Mouse (Mus musculus) urinary bladder, postnatal 25 days (tissue): ENCODE results near the gene Psmb5.

ENCODE experiments used
- DNase-seq: peaks from one replicate; pipeline ENCODE4 v3.0.0; 2022; ENCODE audit warnings: low spot score

The Psmb5 gene

DNA sequence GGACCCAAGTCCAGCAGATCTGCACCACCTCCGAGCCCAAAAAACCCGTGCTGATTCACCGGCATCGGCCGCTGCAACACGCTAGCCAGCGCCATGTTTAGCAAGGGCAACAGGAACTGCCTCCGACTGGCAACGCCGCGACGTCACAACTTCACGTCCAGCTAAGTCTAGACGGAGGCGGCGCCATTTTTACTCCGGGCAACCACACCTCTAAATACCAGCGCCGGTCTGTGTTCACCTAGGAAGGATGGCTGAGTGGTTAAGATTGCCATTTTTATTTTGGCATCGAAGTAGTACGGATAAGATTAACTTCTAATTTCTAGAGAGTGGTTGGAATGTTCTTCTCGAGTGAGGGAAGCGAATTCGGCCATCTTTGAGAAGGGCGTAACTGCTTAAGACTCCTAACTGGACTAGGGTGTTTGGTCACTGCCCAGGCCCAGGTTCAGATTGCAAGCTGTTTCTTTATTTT lies at the start of gene Psmb5:
Gene Psmb5, minus strand, starts transcription at position 126 of the 469 bp plus-strand sequence.
- peak; percentile 81 for DNase-seq

DNA sequence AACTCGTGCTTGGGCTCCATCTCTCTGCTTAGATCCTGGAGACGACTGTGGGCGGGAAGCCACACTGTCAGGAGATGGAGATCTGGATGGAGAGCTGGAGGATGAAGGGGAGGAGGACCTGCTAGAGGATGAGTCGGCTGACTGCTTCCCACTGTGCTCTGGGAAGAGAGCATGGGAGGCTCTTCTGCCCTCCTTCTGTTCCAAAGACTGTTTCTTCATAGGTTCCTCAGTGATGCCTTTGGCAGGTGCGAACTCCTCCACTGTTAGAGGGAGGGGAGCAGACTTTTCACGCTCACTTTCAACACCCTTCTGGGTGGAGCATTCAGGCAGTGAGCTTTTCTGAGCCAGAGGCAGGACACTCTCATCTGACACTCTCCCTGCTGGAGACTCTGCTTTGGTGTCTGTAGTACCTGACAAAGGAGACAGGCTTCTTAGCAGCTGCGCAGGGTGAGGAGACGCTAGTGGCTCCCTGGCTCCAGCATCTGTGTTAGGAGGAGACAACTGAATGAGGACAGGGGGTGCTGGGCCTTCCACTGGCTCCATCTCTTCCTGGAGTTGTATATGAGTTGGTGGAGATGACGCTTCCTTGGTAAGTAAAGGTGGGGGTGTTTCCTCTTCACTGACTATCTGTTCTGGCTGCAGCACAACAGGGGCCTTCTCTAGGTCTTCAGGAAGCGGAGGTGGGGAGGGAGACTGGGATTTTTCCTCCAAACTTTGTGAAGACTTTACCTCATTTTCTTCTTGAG lies 46.8 kb upstream of the Psmb5 start:
- no peak for DNase-seq

DNA sequence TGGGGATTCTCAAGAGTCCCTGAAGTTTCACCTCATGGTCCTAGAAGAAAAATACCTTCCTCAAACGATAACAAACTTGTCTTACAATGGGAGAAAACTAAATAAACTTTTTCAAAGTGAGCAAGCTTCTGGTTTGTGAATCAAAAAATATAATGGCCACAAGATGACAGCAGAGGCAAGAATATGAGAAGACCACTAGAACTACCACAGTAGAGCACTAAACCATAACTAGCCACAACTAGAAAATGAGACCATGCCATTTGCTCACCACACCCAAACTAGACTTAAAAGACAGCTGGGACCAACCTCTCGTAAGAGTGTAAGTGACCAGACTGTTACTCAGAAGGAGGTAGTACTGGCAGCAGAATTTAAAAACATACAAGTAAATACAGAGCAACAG lies 42.2 kb upstream of the Psmb5 start:
- no peak for DNase-seq

DNA sequence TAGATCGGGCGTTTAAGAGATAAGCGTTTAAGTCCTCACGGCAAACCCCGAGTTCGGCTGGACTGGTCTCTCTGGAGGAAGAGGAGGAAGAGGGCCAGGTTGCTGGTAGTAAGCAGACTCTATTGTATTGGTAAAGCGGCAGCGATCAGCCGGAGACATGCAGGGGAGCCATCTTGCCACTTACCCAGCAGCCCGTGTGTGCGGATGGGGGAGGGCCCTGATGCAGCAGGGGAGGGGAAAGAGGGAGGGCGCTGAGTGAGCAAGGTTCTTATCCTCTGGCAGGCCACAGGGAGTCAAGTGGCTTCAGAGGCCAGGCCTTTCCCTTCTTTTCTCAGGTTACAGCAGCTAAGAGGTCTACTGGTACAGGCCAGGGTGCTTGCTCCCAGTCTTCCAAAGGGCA lies 35.7 kb upstream of the Psmb5 start:
- DNase-seq, result peak; percentile 76

DNA sequence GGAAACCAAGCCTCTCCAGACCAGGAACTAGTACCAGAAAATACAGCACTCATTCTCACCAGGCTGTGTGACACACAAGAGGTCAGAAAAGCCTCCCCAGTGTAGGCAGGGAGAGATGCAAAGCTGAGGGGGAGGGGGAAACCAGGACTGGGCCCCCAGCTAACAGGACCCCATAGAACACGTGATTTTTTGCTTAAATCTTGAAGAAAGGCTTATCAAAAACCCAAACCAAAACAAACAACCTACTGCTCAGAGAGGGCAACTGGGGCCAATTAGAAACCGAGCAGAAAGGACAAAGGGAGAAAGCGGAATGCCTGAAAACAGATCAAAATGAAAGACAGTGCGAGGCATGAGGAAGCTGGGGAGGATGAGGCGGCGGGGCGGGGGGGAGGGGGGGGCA lies 35.0 kb upstream of the Psmb5 start:
- no peak for DNase-seq

DNA sequence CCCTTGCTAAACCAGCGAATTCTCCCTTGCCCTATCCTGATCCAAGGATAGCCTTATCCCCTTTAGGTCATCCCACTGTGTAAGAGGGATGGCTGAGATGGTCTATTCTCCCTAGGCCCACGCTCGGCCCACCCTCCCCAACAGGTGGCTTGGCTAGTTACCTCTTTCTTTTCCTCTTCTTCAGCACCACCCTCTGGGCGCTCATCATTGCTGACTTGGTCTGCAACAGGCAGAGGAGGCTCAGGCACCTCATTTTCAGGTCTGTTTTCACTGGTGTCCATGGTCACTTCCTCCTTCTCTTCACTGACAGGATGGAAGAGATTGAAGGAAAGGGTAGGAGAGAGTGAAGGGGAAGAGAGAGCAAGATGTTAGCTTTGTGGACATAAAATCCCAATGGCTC lies 33.7 kb upstream of the Psmb5 start:
- DNase-seq, result no peak

DNA sequence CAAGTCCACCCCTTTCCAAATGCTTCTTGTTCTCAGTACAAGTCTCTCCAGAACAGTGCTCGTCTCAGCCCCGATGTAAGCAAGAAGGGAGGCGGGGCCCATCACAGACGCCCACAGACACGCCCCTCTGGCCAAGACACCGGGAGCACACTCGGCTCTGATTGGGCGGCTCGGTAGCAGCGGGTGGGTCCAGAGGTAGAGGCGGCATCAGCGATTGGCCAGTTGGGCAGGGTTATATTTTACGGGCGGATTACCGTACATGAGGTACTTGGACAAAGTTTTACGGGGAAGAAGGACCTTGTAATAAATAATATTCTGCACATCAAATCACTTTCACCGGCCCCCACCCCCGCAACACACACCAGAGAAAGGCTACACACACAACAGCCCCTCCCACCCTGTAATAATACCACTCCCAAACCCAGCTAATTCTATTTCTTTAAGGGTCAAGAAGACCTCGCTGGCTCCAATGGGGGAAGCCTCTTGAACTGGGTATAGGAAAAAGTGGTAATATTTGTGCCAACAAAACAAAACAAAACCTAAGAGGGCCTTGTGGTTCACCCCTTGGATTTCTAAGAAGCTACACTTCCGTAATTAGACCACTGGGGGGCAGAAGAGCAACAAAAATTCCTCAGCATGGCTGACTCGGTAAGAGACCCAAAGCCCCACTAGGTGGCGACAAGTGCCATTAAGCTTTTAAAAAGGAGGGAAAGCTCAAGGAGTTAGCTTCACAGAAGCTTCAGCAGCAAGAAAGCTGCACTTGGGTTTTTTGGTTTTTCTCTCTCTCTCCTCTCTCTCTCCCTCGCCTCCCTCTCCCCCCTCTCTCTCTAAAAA lies 33.0 kb upstream of the Psmb5 start:
- peak; percentile 80 for DNase-seq

DNA sequence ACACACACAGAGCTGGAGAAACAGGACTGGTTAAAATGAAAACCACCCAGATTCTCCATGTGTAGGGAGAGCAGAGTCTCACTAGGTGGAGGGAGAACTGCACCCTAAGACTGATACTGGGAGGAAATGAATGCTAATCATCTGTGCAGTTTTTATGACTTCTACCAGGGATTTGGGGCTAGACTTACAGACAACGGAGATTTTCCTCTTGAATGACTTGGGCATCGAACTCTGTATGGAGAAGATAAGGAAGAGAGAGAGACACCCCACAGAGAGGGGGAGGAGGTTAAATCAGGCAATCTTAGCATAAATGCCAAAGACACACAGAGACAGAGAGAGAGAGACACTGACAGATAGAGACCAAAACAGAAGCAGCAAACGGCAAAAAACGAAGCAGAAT lies 30.1 kb upstream of the Psmb5 start:
- DNase-seq, result no peak

DNA sequence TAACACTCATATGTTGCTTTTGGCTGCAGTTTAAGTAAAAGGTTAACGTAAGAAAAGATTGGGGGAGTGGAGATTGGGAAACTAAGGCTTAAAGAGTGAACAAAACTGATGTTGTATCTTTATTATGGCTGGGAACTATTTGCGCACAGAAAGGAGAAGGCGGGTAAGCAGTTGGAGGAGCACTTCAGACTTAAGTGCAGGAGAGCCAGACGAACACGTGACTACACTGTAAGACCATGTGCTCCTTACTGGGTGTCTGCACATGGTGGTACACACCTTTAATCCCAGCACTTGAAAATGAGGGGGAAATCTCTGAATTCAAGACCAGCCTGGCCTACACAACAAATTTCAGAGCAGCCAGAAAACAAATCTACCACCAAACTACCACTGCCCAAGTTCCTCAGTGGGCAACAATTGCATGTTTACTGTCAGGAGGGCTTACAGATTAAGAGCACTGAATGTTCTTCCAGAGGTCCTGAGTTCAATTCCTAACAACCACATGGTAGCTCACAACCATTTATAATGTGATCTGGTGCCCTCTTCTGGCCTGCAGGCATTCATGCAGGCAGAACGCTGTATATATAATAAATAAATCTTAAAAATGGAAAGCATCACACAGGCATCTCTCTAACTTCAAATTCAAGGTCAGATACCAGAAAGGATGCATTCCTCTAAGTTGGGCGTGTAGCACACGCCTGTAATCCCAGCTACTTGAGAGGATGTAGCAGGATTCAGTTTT lies 29.2 kb upstream of the Psmb5 start:
- no peak for DNase-seq

DNA sequence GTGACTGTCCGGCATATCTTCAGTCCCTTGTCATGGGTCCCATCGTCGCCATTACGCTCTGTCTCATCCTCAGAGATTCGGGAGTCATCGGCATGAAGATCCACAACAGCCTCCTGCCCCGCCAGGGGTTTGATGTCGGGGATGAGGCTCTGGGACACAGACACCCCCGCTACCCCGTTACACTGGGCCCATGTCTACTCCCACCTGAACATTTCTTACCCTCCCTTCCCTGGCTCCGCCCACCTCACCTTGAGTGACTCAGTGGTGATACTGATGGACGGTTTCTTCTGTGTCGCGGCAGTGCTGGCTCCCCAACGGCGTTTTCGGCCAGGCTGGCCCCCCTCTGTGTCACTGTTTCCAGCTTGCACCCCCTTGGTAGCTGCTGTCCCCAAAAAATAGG lies 28.6 kb upstream of the Psmb5 start:
- DNase-seq, result no peak

DNA sequence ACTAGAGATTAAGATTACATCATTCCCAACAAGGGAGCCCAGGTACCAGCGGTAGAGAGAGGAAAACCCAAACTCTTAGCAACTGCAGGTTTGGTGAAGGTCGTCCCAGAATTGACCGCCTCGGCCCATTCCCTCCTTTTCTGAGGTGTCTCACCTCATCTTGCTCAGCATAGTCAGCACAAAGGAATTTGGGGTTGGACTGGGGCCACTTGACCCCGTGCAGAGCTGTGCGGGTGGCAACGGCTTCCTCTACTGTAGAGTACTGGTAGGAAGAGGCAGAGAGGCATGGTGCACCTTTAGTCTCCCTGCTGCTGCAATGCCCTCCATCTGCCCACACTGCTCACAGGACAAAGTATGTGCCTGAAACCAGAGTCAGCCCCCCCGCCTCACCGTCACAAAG lies 26.5 kb upstream of the Psmb5 start:
- DNase-seq, result no peak

DNA sequence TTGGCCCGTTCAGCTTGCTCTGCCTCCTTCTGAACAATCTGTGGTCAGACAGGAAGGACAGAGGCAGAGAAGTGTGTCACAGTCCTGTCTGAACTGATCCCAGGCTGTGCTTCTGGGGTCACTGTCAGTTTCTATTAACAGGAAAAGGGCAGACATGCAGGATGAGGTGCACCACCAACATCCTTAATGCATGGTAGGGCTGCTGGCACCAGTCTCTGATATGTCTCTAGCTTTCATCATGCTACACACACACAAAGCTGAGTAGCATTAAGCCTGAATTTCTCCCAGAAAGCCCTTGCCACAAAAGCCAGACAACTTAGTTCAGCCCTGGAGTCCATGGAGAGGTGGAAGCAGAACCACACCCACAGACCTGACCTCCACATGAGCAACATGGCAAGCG lies 25.2 kb upstream of the Psmb5 start:
- DNase-seq, result no peak

DNA sequence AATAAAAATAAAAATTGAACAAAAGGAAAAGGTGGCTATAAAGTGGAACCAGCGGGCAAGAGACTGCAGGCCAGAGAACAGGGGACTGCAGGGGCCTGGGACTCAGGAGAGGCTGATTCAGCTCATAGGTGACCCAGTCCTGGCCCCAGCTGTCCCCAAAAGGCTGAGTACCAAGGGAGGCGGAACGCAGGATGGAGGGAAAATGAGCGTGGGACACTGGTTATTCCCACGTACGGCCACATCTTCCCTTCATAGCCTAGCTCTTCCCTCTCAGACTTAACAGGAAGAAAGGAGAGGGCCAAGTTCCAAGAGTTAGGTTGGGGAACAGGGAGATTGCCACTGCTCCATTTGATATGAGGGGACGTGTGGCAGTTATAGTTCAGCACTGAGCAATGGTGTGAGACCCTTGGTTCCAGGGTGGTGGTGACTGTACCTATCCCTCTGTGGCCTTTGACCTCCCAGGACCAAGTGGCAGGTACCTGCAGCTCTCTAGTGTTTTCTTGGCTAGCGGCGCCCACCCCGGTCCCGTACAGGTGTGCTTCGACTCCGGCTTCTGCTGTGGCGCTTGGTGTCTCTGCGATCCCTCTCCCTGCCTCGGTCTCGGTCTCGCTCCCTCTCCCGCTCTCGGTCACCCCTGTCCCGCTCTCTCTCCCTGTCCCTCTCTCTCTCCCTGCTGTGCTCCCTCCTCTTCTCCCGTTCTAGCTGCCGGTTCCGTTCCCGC lies 24.6 kb upstream of the Psmb5 start:
- DNase-seq, result no peak

DNA sequence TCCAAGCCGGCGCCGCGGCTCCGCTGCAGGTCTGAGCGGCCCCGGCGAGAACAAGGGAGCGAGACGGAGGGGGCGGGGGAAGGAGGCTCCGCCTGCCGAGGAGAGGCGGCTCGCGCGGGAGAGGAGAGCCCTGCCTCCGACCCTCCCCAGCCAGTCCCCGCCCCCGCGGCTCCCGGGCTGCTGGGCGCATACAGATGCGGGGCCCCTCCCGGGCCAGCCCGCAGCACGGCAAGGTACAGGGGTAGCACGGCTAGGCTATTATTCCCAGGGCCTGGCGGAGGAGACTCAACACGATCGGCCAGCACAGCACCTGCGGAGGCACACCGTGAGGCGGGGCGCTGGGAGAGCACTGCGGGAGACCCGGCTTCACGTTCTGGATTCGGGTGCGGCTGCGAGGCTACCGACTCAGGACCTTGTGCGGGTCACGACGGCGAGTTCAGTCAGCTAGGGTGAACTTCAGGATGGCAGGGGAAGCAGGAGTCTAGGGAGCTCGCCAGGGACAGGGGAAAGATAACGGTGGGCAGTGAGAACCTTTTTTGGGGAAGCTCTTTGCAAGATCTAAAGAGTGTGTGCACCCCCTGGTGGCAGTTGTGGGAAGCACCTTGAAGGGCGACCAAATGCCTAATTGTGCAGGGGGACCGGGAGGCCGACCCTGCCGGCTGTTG lies 23.6 kb upstream of the Psmb5 start, which contains the start of gene Cdh24:
Gene Cdh24, minus strand, starts transcription at position 60 of the 665 bp plus-strand sequence.
- DNase-seq, result peak; percentile 84

DNA sequence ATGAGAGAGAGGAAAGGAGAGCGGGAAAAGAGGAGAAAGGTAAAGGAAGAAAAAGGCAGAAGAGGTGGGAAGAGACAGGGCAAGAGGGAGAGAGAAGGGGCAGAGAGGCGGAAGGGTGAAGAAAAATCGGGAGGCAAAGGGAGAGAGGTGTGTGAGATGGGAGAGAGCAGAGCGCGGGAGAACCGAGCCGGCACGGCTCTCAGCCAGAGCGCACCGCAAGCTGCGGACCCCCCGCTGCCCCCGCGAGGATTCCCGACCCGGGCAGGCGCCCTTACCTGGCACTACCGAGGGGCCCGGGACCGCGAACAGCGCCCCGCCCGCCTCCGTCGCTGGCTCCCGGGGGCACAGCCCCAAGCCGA lies 23.1 kb upstream of the Psmb5 start, which contains the start of gene Gm17606:
Gene Gm17606, plus strand, starts transcription at position 7 of the 359 bp plus-strand sequence.
- DNase-seq, result no peak

DNA sequence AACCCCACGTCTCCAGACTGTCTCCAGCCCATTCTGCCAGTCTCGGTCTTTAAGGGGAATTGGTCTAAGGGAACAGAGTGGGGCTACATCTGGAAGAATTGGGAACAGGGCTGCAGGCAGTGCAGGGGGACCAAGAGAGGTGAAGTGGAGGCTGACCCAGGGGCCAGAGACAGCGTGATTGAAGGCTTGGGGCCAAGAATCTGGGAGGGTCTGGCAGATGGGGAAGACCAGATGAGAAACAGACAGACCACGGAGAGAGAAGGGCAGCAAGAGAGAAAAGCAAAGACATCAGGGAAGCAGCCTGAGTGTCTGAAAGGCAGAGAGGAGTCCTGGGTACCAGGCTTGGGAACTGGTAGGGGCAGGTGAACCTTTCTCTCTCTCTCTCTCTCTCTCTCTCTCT lies 22.3 kb upstream of the Psmb5 start:
- DNase-seq, result no peak

DNA sequence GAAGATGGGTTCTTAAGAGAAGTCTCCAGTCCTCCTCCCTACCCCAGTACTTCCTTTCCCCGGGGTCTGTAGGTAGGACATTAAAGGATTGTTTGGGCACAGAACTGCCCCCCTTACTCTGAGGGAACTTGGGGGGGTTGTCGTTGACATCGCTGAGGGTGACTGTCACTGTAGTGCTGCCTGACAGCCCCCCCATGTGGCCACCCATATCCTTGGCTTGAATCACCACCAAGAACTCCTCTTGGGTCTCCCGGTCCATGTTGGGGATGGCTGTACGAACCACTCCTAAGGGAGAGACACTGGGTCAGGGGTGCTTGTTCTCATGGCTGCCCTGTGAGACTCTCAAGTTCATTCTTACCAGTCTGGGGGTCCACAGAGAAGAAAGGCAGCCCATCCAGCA lies 20.4 kb upstream of the Psmb5 start:
- DNase-seq, result no peak

DNA sequence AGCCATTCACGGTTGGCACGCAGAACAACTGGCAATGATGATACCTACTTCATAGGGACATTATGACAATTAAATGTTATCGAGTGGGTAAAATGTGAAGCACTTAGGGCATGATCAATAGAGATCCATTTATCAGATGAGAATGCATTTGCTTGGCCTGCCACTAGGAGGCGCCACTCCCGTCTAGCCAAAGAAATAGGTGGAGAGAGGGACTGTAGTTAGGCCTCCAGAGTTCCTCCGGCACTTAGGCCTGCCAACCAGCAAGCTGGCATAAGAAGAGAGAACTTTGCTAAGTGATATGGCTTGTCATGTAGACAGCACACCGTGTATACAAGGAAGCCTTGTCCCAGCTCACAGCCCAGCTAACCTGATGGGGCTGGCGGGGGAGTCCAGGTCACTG lies 19.1 kb upstream of the Psmb5 start:
- DNase-seq, result peak; percentile 59

DNA sequence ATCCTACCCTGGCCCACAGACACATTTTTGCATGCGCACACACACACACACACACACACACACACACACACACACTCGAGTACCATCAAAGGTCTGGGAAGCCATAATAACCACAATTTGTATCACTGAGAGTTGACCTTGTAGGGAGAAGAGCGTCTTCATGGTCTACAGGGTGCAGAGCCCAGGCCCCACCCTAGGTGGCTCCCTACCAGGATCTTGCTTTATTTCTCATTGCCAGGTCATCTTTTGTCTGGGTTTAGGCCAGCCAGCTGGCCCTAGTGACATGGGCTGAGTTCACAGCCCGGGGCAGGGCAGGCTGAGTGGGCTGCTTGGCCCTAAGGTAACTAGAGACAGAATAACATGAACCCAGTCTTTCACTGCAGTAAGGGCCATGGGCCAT lies 16.4 kb upstream of the Psmb5 start:
- no peak for DNase-seq

DNA sequence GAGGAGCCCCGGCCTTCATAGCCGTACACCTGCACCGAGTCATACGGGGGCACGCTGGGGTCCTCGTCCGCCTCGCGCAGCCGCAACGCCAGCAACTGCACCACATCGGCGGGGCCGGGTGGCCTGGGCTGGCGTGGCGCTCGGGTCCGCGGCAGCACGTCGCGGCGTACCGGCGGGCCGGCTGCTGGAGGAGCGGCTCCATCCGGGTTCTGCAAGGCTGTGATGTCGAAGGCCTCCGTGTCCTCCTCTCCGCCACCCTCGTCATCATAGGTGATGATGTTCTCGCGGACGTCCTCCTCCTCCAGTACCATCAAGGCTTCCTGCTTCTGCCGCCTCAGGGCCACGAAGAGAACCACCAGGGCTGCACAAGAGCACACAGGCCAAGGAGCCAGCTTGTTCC lies 14.4 kb upstream of the Psmb5 start:
- DNase-seq, result no peak

DNA sequence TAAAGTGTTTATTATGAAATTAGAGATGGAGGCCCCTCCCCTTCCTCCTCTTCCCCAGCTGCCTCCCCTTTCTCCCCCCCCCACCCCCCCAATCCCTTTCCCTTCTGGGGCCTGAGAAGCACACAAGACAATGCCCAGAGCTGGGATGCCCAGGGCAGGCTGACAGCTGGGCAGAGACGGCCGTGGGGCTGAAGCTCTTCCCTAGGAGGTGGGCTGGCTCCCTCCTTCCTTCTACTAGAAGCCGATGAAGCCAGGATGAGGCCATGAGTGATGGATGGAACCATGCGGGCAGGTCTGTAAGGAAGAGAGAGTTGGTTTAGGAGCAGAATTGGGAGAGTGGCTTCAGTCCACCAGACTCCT lies 13.4 kb upstream of the Psmb5 start:
- no peak for DNase-seq
